Mouse (Mus musculus) hindbrain, embryonic 15.5 days (tissue): ENCODE measurements around the gene Olfr837. TPM values are rescaled to one million over a fixed set of nuclear protein-coding genes. Genes with fewer than 3 reads are reported as not detected.
"Not testable (repeated sequence)": the region's sequence is repeated elsewhere in the genome, so short reads cannot be mapped to it uniquely, and the experiment has no call there.

Experiments used
- ATAC-seq: fragments of 200-750 bp; cut with Nextera tagmentation; 2 replicates; pipeline ENCODE4 v1.8.0; 2017; ENCODE audit warnings: low read depth, moderate number of reproducible peaks, moderate TSS enrichment; ENCODE audit not compliant: low FRiP score
- H3K27ac ChIP-seq: fragments of 300-500 bp; sonication (generic); replicated peaks from 2 replicates; pipeline ENCODE4 v1.5.1; 2015; ENCODE audit warnings: mild to moderate bottlenecking, inconsistent platforms
- H3K27me3 ChIP-seq: fragments of 300-500 bp; sonication (generic); 2 replicates; pipeline ENCODE4 v1.6.1; 2015; ENCODE audit warnings: control low read depth, inconsistent platforms
- H3K36me3 ChIP-seq: fragments of 300-500 bp; sonication (generic); 2 replicates; pipeline ENCODE4 v1.6.1; 2015; ENCODE audit warnings: control low read depth, inconsistent platforms
- H3K4me1 ChIP-seq: fragments of 300-500 bp; sonication (generic); replicated peaks from 2 replicates; pipeline ENCODE4 v1.6.1; 2015; ENCODE audit warnings: control low read depth, inconsistent platforms
- H3K4me2 ChIP-seq: fragments of 300-500 bp; sonication (generic); 2 replicates; pipeline ENCODE4 v1.6.1; 2015; ENCODE audit warnings: moderate library complexity, mild to moderate bottlenecking, inconsistent platforms
- H3K4me3 ChIP-seq: fragments of 300-500 bp; sonication (generic); 2 replicates; pipeline ENCODE4 v1.5.1; 2015; ENCODE audit warnings: mild to moderate bottlenecking, inconsistent platforms
- H3K9ac ChIP-seq: fragments of 300-500 bp; sonication (generic); 2 replicates; pipeline ENCODE4 v1.6.1; 2015; ENCODE audit warnings: inconsistent platforms
- H3K9me3 ChIP-seq: fragments of 300-500 bp; sonication (generic); 2 replicates; pipeline ENCODE4 v1.6.1; 2016; ENCODE audit warnings: control low read depth, inconsistent platforms
- WGBS: fragments of 180-500 bp; shearing (Covaris S2); methylation state at CpG from one replicate; pipeline ENCODE4 v1.1.7; 2015; 5-methylcytosine and 5-hydroxymethylcytosine counted together
- polyA plus RNA-seq: library from polyadenylated mRNA; unstranded; fragments of >200 nt; fragmentation: Nextera tagmentation; extraction: Ambion mirVana; gene quantifications from 2 replicates; pipeline ENCODE4 v1.2.1, GENCODE M21; 2015

Gene Olfr837
- polyA plus RNA-seq, result not detected in 2 replicates

GRCm38 (mm10) chr9:19136017-19136416, at the start of gene Olfr837:
Olfr837 (plus strand) TSS chr9:19136317.
- Histone ChIP-seq H3K9me3 (no peaks in the 10 kb centered on the region), H3K36me3 (no peaks in the 10 kb centered on the region), H3K4me2 (no peak within 1 kb of the TSS), H3K27ac (no peak within 1 kb of the TSS), H3K4me3 (no peak within 1 kb of the TSS), H3K27me3 (no peaks in the 10 kb centered on the region), H3K4me1 (no peaks in the 10 kb centered on the region), H3K9ac (no peak within 1 kb of the TSS)
- 78% methylated on average over 1 of the region's 1 CpGs for whole genome bisulfite sequencing
- no peak for ATAC-seq

GRCm38 (mm10) chr9:19092889-19093753, 43.0 kb upstream of the Olfr837 start:
- not testable (repeated sequence) for H3K4me2 ChIP-seq, H3K27me3 ChIP-seq, H3K27ac ChIP-seq, H3K36me3 ChIP-seq, H3K4me1 ChIP-seq, H3K9ac ChIP-seq, ATAC-seq, H3K4me3 ChIP-seq, H3K9me3 ChIP-seq
- WGBS, result 69% methylated on average over 6 of the region's 6 CpGs

- no peaks in the 10 kb centered on the region for H3K9me3 ChIP-seq
- 92% methylated on average over 4 of the region's 4 CpGs for WGBS
These were observed 38.8 kb upstream of the Olfr837 start for GRCm38 (mm10) chr9:19097286-19097685.

DNA sequence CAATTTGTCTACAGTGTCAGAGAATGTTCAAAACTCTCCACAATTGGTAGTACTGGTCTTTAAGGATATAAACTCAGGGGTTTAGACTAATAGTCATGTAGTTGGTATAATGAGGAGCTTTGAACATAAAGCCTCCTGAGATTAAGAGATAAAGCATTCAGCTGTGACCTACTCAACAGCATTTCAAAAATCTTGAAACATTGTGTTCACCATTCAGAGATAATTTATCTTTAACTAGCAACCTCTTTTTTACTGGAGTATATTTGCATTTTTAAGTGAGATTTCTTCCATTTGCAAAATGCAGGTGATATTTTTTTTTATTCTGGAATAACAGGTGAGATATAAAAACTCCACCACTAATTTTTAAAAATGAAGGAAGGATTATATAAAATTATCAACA, 16.0 kb upstream of the Olfr837 start, which contains the start of gene Olfr836:
Olfr836 (plus strand) TSS at position 301 of the 400 bp plus-strand sequence.
- no peaks in the 10 kb centered on the region for H3K9me3 ChIP-seq
- ATAC-seq, result no peak
- H3K27me3 ChIP-seq, result no peaks in the 10 kb centered on the region
- H3K9ac ChIP-seq, result no peak within 1 kb of the TSS
- no peaks in the 10 kb centered on the region for H3K36me3 ChIP-seq
- no peak within 1 kb of the TSS for H3K27ac ChIP-seq
- H3K4me3 ChIP-seq, result no peak within 1 kb of the TSS
- no peak within 1 kb of the TSS for H3K4me2 ChIP-seq
- no peaks in the 10 kb centered on the region for H3K4me1 ChIP-seq

More at GRCm38 (mm10) chr9:19097286-19097685, 38.8 kb upstream of the Olfr837 start:
- no peak overlapping the region for H3K27ac ChIP-seq
- no peak for ATAC-seq
- H3K4me1 ChIP-seq, result no peaks in the 10 kb centered on the region
- H3K9ac ChIP-seq, result no peak overlapping the region
- no peaks in the 10 kb centered on the region for H3K27me3 ChIP-seq
- no peak overlapping the region for H3K4me2 ChIP-seq
- no peaks in the 10 kb centered on the region for H3K36me3 ChIP-seq
- no peak overlapping the region for H3K4me3 ChIP-seq

GRCm38 (mm10) chr9:19177212-19177611, 41.1 kb downstream of the Olfr837 start, which contains the start of gene Olfr839-ps1:
Olfr839-ps1 (minus strand) TSS chr9:19177312.
- Histone ChIP-seq H3K27ac (no peak within 1 kb of the TSS), H3K36me3 (no peaks in the 10 kb centered on the region), H3K27me3 (no peaks in the 10 kb centered on the region), H3K4me1 (no peaks in the 10 kb centered on the region), H3K9ac (no peak within 1 kb of the TSS), H3K4me3 (no peak within 1 kb of the TSS), H3K4me2 (no peak within 1 kb of the TSS), H3K9me3 (no peaks in the 10 kb centered on the region; the same call in 1 of the 2 replicates)
- 84% methylated on average over 1 of the region's 1 CpGs for WGBS
- ATAC-seq, result no peak

Other genes with a start within 250 kb of the Olfr837 start
- gene Olfr832, start 199.2 kb upstream of the Olfr837 start, polyA plus RNA-seq, result not detected in 2 replicates
- gene Olfr834, start 148.3 kb upstream of the Olfr837 start, polyA plus RNA-seq, result not detected in 2 replicates
- gene Olfr835, start 103.6 kb upstream of the Olfr837 start, polyA plus RNA-seq, result not detected in 2 replicates
- gene Olfr836, start 15.9 kb upstream of the Olfr837 start, polyA plus RNA-seq, result not detected in 2 replicates
- not detected in 2 replicates for gene Olfr839-ps1, start 41.0 kb downstream of the Olfr837 start, polyA plus RNA-seq
- gene Olfr843, start 115.7 kb downstream of the Olfr837 start, polyA plus RNA-seq, result not detected in 2 replicates
- gene Olfr844, start 180.0 kb downstream of the Olfr837 start, polyA plus RNA-seq, result not detected in 2 replicates
- not detected in 2 replicates for gene Olfr845, start 200.1 kb downstream of the Olfr837 start, polyA plus RNA-seq
- gene Olfr846, start 227.7 kb downstream of the Olfr837 start, polyA plus RNA-seq, result not detected in 2 replicates
- gene Olfr847, start 242.4 kb downstream of the Olfr837 start, polyA plus RNA-seq, result not detected in 2 replicates